Mouse (Mus musculus) megakaryocyte-erythroid progenitor cell, adult 5 weeks (primary cell): Measurements from ENCODE around the gene Hspa12b. TPM values are rescaled to one million over a fixed set of nuclear protein-coding genes. Genes with fewer than 3 reads are reported as not detected.

Experiments used
- polyA plus RNA-seq: library from polyadenylated mRNA; stranded (reverse); fragments of >175 nt; gene quantifications from 2 replicates; pipeline ENCODE4 v1.2.3, GENCODE M21; 2012

The Hspa12b gene
- polyA plus RNA-seq = 2.0 and 2.2 TPM in 2 replicates

GRCm38 (mm10) chr2:131127161-131127730 lies at the start of gene Hspa12b:
Gene Hspa12b, plus strand, starts transcription at chr2:131127280.

GRCm38 (mm10) chr2:131086667-131087390 lies 40.3 kb upstream of the Hspa12b start, which contains the start of gene Siglec1:
Gene Siglec1, minus strand, starts transcription at chr2:131086765.

DNA sequence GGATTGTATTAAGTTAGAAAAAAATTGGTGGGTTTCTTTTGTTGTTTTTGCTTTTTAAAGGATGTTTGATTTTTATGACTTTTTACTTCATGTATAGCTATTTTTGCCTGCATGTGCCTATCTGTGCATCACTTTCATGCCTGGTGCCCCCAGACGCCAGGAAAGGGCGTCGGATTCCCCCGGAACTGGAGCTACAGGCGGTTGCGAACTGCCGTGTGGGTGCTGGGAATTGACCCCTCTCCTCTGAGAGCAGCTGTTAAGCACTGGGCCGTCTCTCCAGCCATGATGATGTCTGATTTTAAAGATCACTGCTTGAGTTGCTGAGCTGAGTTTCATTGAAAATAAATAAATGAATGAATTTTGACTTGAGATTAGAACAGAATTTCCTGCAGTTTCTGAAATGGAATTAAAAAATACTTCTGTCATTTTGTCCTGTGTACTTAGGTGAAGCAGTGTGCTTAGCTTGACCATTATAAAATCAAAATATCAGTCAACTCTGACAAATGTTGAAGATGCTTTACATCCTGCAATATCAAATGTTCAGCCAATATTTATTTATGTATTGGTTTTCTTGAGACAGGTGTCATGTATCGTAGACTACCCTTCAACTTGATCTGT lies 6.0 kb downstream of the Hspa12b start, which contains the start of gene Gm11037:
TSS of gene Gm11037 (plus strand) at position 568 of the 618 bp plus-strand sequence.

GRCm38 (mm10) chr2:131159938-131160581 lies 33.0 kb downstream of the Hspa12b start, which contains the start of gene 1700037H04Rik:
Gene 1700037H04Rik, minus strand, starts transcription at chr2:131160081.

DNA sequence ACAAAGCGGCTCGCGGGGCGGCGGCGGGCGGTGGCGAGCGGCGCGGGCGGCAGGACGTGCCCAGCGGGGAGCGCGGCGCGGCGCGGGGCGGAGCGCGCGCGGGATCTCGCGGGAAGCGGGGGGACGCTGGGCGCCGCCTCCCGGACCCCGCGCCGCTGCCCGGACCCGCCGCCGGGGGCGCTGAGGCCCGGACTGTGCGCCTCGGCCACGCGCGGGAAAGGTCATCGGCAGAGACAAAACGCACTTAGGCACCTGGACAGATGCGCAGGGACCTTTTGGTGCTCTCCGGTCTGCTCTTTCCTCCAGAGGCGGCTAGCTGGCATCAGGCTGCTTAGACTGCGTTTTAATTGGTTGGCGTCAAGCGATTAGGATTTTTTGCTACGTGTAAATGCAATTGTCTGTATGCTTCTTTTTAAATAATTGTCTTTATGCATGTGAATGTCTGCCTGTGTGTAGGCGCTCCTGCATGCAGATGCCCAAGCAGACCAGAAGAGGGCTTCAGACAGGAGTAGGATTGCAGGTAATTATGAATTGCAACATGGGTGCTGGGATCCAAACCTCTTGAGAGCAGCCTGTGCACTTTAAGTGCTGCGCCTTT lies 53.0 kb downstream of the Hspa12b start, which contains the start of gene Cenpb:
TSS of gene Cenpb (minus strand) at position 78 of the 598 bp plus-strand sequence.

DNA sequence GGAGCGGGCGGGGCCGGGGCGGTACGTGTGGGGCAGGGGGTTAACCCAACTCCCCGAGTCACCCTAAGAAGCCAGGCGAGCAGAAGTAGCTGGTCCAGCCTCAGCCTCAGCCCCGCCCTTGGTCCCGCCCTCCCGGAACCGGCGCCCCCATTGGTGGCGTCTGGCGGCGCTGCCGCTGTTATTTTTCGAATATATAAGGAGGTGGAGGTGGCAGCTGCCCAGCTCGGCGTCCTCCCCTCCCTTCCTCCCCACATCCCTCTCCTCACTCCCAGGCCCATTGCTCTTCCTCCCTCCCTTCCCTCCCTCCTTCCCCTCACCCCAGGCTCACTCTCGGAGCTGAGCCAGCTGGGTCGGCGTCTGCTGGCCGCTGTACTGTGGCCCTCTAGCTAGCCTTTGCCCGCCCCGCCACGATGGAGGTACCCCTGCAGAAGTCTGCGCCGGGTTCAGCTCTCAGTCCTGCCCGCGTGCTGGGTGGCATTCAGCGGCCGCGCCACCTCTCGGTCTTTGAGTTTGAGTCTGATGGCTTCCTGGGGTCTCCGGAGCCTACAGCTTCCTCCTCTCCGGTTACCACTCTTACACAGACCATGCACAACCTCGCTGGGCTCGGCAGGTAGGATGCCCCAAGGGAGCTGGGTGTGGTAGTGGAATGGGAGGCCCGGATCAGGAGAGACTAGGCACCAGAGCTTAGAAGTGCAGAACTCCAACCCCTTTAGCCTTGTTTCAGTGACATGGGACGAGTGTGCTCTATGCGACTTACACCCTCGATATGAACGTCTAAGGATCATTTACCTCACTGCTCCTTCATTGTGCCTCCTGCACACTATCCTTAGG lies 59.9 kb downstream of the Hspa12b start, which contains the start of the genes Cdc25b and Spef1:
TSS of gene Cdc25b (plus strand) at position 179 of the 831 bp plus-strand sequence.
TSS of gene Spef1 (minus strand) at position 512 of the 831 bp plus-strand sequence.

Other genes starting within 250 kb of the Hspa12b start
- gene 4930402H24Rik, start 220.9 kb upstream of the Hspa12b start, polyA plus RNA-seq = 2.5 and 5.1 TPM in 2 replicates
- 3.7 and 4.0 TPM in 2 replicates for gene Atrn, start 220.8 kb upstream of the Hspa12b start, polyA plus RNA-seq
- 0.30 and 0.45 TPM in 2 replicates for gene Gfra4, start 84.2 kb upstream of the Hspa12b start, polyA plus RNA-seq
- gene Adam33, start 63.5 kb upstream of the Hspa12b start, polyA plus RNA-seq = 0.31 and 0.94 TPM in 2 replicates
- 0.17 TPM in 2 replicates for gene Siglec1, start 40.5 kb upstream of the Hspa12b start, polyA plus RNA-seq
- gene Gm11037, start 6.2 kb downstream of the Hspa12b start, polyA plus RNA-seq = not detected in 2 replicates
- 211 and 258 TPM in 2 replicates for gene 1700037H04Rik, start 32.8 kb downstream of the Hspa12b start, polyA plus RNA-seq
- gene Cenpb, start 52.8 kb downstream of the Hspa12b start, polyA plus RNA-seq = 112 and 115 TPM in 2 replicates
- 11.8 and 11.9 TPM in 2 replicates for gene Cdc25b, start 59.7 kb downstream of the Hspa12b start, polyA plus RNA-seq
- gene Spef1, start 60.0 kb downstream of the Hspa12b start, polyA plus RNA-seq = 2.0 and 2.1 TPM in 2 replicates
- 2.0 and 5.0 TPM in 2 replicates for gene Ap5s1, start 79.8 kb downstream of the Hspa12b start, polyA plus RNA-seq
- 5.8 and 6.1 TPM in 2 replicates for gene Mavs, start 106.8 kb downstream of the Hspa12b start, polyA plus RNA-seq
- 19.7 and 19.9 TPM in 2 replicates for gene Pank2, start 135.2 kb downstream of the Hspa12b start, polyA plus RNA-seq
- 4.3 and 4.4 TPM in 2 replicates for gene Rnf24, start 225.6 kb downstream of the Hspa12b start, polyA plus RNA-seq